Mouse (Mus musculus): ENCODE measurements at regions not wholly inside any gene's neighbourhood (a gene's known extent, or its start where the extent isn't known, plus 50 kb on each side); places are given as distances from the start of the nearest gene placed in this dataset.

GRCm38 (mm10) chr11:52701682-52702081 is 62.8 kb upstream of the Fstl4 start:
- no peak for DNase-seq

DNA sequence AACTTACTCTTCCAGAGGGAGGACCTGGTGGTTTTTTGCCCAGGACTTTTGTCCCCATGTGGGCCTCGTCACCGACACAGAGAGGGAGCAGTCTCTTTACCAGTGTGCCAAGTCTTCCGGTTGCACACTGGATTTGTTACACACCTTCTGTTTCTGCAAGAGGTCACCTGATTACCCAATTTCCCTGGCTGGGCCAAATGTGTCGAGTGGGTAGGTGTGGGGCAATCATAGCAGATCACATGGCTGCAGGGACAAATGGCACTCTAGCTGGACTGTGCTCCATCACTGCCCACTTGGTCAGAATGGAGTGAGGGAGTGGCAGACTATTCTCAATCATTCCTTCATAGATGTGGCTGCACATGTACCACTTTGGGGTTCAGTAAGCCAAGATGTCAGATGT is 61.0 kb upstream of the Fstl4 start:
- Histone ChIP-seq H3K27ac (ENCODE audit: low read depth) (no peak overlapping the region), H3K27me3 (ENCODE audit: insufficient read depth, low read length) (no peaks in the 10 kb centered on the region), H3K4me1 (ENCODE audit: insufficient read depth) (no peaks in the 10 kb centered on the region), H3K4me3 (ENCODE audit: low read depth, low read length) (no peak overlapping the region), H3K9ac (replicated peaks) (no peak overlapping the region), H3K36me3 (replicated peaks; ENCODE audit: insufficient read depth, low read length) (no peaks in the 10 kb centered on the region), H3K4me2 (ENCODE audit: low read depth, low read length) (no peak overlapping the region), H3K9me3 (ENCODE audit: low read length) (no peaks in the 10 kb centered on the region)
- ATAC-seq (no peak), DNase-seq (peak; percentile 20)
- no peak for TF ChIP-seq EP300 (IDR thresholded peaks at IDR 0.05; ENCODE audit: low read depth)
- TF ChIP-seq CTCF (IDR thresholded peaks at IDR 0.05; ENCODE audit: low read depth): no peak
- WGBS (ENCODE audit: insufficient replicate concordance): 73% methylated on average over 4 of the region's 4 CpGs

More at GRCm38 (mm10) chr11:52701682-52702081, 62.8 kb upstream of the Fstl4 start:
- H3K4me3 ChIP-seq (ENCODE audit: low read depth, low read length): no peak overlapping the region
- TF ChIP-seq EP300 (IDR thresholded peaks at IDR 0.05; ENCODE audit: low read depth): no peak
- no peak for TF ChIP-seq CTCF (IDR thresholded peaks at IDR 0.05; ENCODE audit: low read depth)
- H3K27ac ChIP-seq (ENCODE audit: low read depth): no peak overlapping the region
- H3K4me2 ChIP-seq (ENCODE audit: low read depth, low read length): no peak overlapping the region
- H3K27me3 ChIP-seq (ENCODE audit: insufficient read depth, low read length): no peaks in the 10 kb centered on the region
- 78% methylated on average over 10 of the region's 10 CpGs for WGBS (ENCODE audit: insufficient replicate concordance)
- no peak for ATAC-seq
- no peaks in the 10 kb centered on the region for H3K9me3 ChIP-seq (ENCODE audit: low read length)
- H3K9ac ChIP-seq (replicated peaks): no peak overlapping the region
- no peaks in the 10 kb centered on the region for H3K4me1 ChIP-seq (ENCODE audit: insufficient read depth)
- H3K36me3 ChIP-seq (replicated peaks; ENCODE audit: insufficient read depth, low read length): no peaks in the 10 kb centered on the region

Data from liver, postnatal 0 days (tissue).